Mouse (Mus musculus): ENCODE data around the gene Rgs1. TPM values are rescaled to one million over a fixed set of nuclear protein-coding genes. Genes with fewer than 3 reads are reported as not detected.

Gene Rgs1
- total RNA-seq, 2 experiments from 2014 or later: not detected

GRCm38 (mm10) chr1:144199538-144199937 lies 49.5 kb downstream of the Rgs1 start:
- DNase-seq (ENCODE audit: extremely low spot score in 1 of 2, low spot score in 1 of 2): no peak

GRCm38 (mm10) chr1:144197684-144198083 lies 51.4 kb downstream of the Rgs1 start:
- peak in 1 of 2 experiments; percentile 49 for DNase-seq (ENCODE audit: extremely low spot score in 1 of 2, low spot score in 1 of 2)

Other genes with a start within 250 kb of the Rgs1 start
- gene Rgs2, start 245.1 kb downstream of the Rgs1 start, total RNA-seq (2021): 10 to 100 TPM; 39.6 to 39.8 TPM
- gene Rgs13, start 71.9 kb downstream of the Rgs1 start, total RNA-seq (2021): 1 to 10 TPM in 1 of 2 experiments, under 1 TPM in 1; 0.86 to 1.2 TPM

All from layer of hippocampus, postnatal 25 days (tissue).